Mouse (Mus musculus) lung, adult 2 months (tissue): ENCODE measurements around the gene Mctp1. TPM values are rescaled to one million over a fixed set of nuclear protein-coding genes. Genes with fewer than 3 reads are reported as not detected.

Source experiments
- DNase-seq: peaks from one replicate; pipeline ENCODE4 v3.0.0; 2022
- H3K4me1 ChIP-seq: fragments of 200-500 bp; 2 replicates; pipeline ENCODE4 v1.6.1; 2011; ENCODE audit warnings: low read length; ENCODE audit not compliant: control insufficient read depth, insufficient read depth
- H3K4me3 ChIP-seq: fragments of 200-500 bp; replicated peaks from 2 replicates; pipeline ENCODE3; 2011; ENCODE audit warnings: low read depth, mild to moderate bottlenecking, control low read depth, low read length; ENCODE audit errors: extremely low read depth
- CTCF ChIP-seq: fragments of 200-500 bp; IDR thresholded peaks from 2 replicates; pipeline ENCODE4 v1.5.1; 2011; ENCODE audit warnings: mild to moderate bottlenecking, low read length, control low read depth; ENCODE audit not compliant: insufficient read depth
- POLR2A ChIP-seq: fragments of 200-500 bp; IDR thresholded peaks from 2 replicates; pipeline ENCODE4 v1.6.1; 2011; ENCODE audit warnings: low read depth, mild to moderate bottlenecking, control low read depth, low read length, borderline replicate concordance; ENCODE audit errors: extremely low read depth
- WGBS: fragments of 180-500 bp; shearing (Covaris S2); methylation state at CpG from one replicate; pipeline ENCODE4 v1.1.7; 2018; 5-methylcytosine and 5-hydroxymethylcytosine counted together
- polyA plus RNA-seq: library from polyadenylated mRNA; depleted of rRNA; stranded (reverse); fragments of >200 nt; gene quantifications from 2 replicates; pipeline ENCODE4 v1.2.3, GENCODE M21; 2012

The Mctp1 gene
- polyA plus RNA-seq, 1 experiment = 3.0 TPM

- DNase-seq = no peak
- no peaks in the 10 kb centered on the region for H3K4me1 ChIP-seq
- 44% methylated on average over 1 of the region's 1 CpGs for WGBS
- TF ChIP-seq CTCF = no peak
- no peak for TF ChIP-seq POLR2A
- no peak overlapping the region for H3K4me3 ChIP-seq
Measured at GRCm38 (mm10) chr13:76410665-76411064, 26.3 kb downstream of the Mctp1 start.

- TF ChIP-seq POLR2A (no peak), CTCF (no peak)
- H3K4me1 ChIP-seq = no peaks in the 10 kb centered on the region
- DNase-seq = no peak
- H3K4me3 ChIP-seq = no peak overlapping the region
Measured at GRCm38 (mm10) chr13:76415346-76415745, 31.0 kb downstream of the Mctp1 start.

- WGBS = 50% methylated on average over 4 of the region's 4 CpGs
- no peak for TF ChIP-seq POLR2A
- TF ChIP-seq CTCF = no peak
- no peak for DNase-seq
- Histone ChIP-seq H3K4me1 (no peaks in the 10 kb centered on the region), H3K4me3 (no peak overlapping the region)
Measured at GRCm38 (mm10) chr13:76420111-76420510, 35.8 kb downstream of the Mctp1 start.

GRCm38 (mm10) chr13:76421075-76421474 is 36.7 kb downstream of the Mctp1 start:
- no peak overlapping the region for H3K4me3 ChIP-seq
- WGBS = 89% methylated on average over 1 of the region's 1 CpGs
- no peak for DNase-seq
- H3K4me1 ChIP-seq = no peaks in the 10 kb centered on the region
- TF ChIP-seq CTCF (no peak), POLR2A (no peak)

GRCm38 (mm10) chr13:76422124-76422523 is 37.8 kb downstream of the Mctp1 start:
- TF ChIP-seq CTCF (no peak), POLR2A (no peak)
- H3K4me1 ChIP-seq = no peaks in the 10 kb centered on the region
- 81% methylated on average over 5 of the region's 5 CpGs for WGBS

GRCm38 (mm10) chr13:76429456-76429855 is 45.1 kb downstream of the Mctp1 start:
- 71% methylated on average over 6 of the region's 6 CpGs for WGBS

More at GRCm38 (mm10) chr13:76422124-76422523, 37.8 kb downstream of the Mctp1 start:
- no peak for DNase-seq
- H3K4me3 ChIP-seq = no peak overlapping the region

GRCm38 (mm10) chr13:76429927-76430326 is 45.6 kb downstream of the Mctp1 start:
- no peaks in the 10 kb centered on the region for H3K4me1 ChIP-seq
- TF ChIP-seq POLR2A (no peak), CTCF (no peak)
- no peak overlapping the region for H3K4me3 ChIP-seq
- 68% methylated on average over 2 of the region's 2 CpGs for WGBS
- DNase-seq = no peak

More at GRCm38 (mm10) chr13:76429456-76429855, 45.1 kb downstream of the Mctp1 start:
- no peak for TF ChIP-seq POLR2A
- TF ChIP-seq CTCF = no peak
- H3K4me3 ChIP-seq = no peak overlapping the region
- H3K4me1 ChIP-seq = no peaks in the 10 kb centered on the region
- DNase-seq = no peak

GRCm38 (mm10) chr13:76431946-76432345 is 47.6 kb downstream of the Mctp1 start:
- TF ChIP-seq CTCF (no peak), POLR2A (no peak)
- 85% methylated on average over 2 of the region's 2 CpGs for WGBS
- DNase-seq = no peak
- Histone ChIP-seq H3K4me3 (no peak overlapping the region), H3K4me1 (no peaks in the 10 kb centered on the region)

- H3K4me1 ChIP-seq = no peaks in the 10 kb centered on the region
- no peak overlapping the region for H3K4me3 ChIP-seq
- WGBS = 74% methylated on average over 4 of the region's 4 CpGs
- no peak for DNase-seq
- TF ChIP-seq CTCF (no peak), POLR2A (no peak)
Measured at GRCm38 (mm10) chr13:76433438-76433837, 49.1 kb downstream of the Mctp1 start.

- H3K4me1 ChIP-seq = no peaks in the 10 kb centered on the region
- no peak for DNase-seq
- no peak overlapping the region for H3K4me3 ChIP-seq
- TF ChIP-seq POLR2A = no peak
- TF ChIP-seq CTCF = no peak
Measured at GRCm38 (mm10) chr13:76436426-76436825, 52.1 kb downstream of the Mctp1 start.
